Mouse (Mus musculus): ENCODE results near the gene Ttc30a1. TPM values are rescaled to one million over a fixed set of nuclear protein-coding genes. Genes with fewer than 3 reads are reported as not detected.

Ttc30a1 gene
- polyA plus RNA-seq, 1 experiment from 2014 or later = 8.4 TPM

DNA sequence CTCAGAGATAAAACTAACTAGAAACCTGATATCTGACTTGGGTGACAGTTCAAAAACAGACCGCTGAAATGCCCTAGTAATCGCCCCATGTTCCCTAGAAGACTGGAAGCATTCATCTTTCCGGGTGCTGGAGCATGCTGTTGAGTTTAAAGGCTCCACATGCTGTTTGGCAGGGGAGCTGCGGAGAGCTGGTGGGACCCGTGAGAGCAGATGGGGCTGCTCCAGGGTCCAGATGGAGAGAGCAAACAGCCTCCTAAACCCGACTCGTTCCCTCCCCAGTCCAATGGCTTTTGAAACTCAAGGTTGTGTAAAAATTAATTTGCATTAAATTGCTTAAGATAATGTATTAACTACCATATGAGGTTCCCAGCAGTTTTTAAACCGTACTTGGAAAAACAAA, 16.9 kb upstream of the Ttc30a1 start:
- Histone ChIP-seq H3K9ac (no peak overlapping the region), H3K9me3 (no peaks in the 10 kb centered on the region), H3K27me3 (no peaks in the 10 kb centered on the region), H3K4me3 (no peak overlapping the region), H3K27ac (no peak overlapping the region), H3K4me1 (peaks cover 3% of the 10 kb centered on the region; the same call in 1 of the 2 replicates), H3K36me3 (no peaks in the 10 kb centered on the region), H3K4me2 (no peak overlapping the region)
- WGBS = 27% methylated on average over 8 of the region's 8 CpGs
- ATAC-seq (ENCODE audit: insufficient number of reproducible peaks, insufficient read depth, low FRiP score, low TSS enrichment, low read depth) = no peak

GRCm38 (mm10) chr2:75997726-75998125, 16.0 kb upstream of the Ttc30a1 start:
- 41% methylated on average over 12 of the region's 12 CpGs for WGBS
- Histone ChIP-seq H3K9ac (no peak overlapping the region), H3K27me3 (no peaks in the 10 kb centered on the region), H3K9me3 (no peaks in the 10 kb centered on the region), H3K4me1 (peaks cover 3% of the 10 kb centered on the region; the same call in 1 of the 2 replicates), H3K4me3 (no peak overlapping the region), H3K4me2 (no peak overlapping the region), H3K36me3 (no peaks in the 10 kb centered on the region), H3K27ac (no peak overlapping the region)
- no peak for ATAC-seq (ENCODE audit: insufficient number of reproducible peaks, insufficient read depth, low FRiP score, low TSS enrichment, low read depth)

GRCm38 (mm10) chr2:75994841-75995240, 13.1 kb upstream of the Ttc30a1 start:
- Histone ChIP-seq H3K9ac (no peak overlapping the region), H3K36me3 (no peaks in the 10 kb centered on the region), H3K27ac (no peak overlapping the region), H3K4me1 (peaks cover 21% of the 10 kb centered on the region), H3K27me3 (no peaks in the 10 kb centered on the region), H3K4me2 (no peak overlapping the region), H3K9me3 (no peaks in the 10 kb centered on the region), H3K4me3 (no peak overlapping the region)
- ATAC-seq (ENCODE audit: insufficient number of reproducible peaks, insufficient read depth, low FRiP score, low TSS enrichment, low read depth) = no peak
- 94% methylated on average over 11 of the region's 11 CpGs for WGBS

DNA sequence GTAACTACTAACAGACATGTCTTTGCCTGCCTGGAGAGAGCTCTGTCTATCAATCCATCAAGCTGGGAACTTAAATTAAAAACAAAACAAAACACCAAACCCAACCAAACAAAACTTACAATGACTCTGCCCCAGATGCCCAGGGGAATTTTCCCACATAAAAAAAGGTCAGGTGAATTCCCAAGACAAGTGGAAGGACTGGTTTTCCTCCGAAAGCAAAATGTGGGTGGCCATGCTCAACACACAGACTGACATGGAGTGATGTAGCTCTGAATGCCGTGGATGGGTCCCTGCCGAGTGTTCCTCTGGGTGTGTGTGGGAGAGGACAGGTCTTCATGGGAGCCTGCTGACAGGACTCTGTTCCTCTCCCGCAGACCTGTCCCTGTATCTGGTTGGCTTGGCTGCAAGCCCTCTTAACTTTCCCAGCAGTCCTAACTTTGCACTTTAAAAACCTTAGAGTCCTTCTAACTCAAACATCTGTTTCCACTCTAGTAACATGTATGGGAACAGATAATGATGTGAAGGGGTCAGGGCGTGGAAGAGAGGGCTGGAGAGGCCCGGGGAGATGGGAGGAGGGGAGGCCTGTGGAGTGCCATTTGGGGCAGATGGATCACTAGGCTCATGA, 9.9 kb upstream of the Ttc30a1 start:
- Histone ChIP-seq H3K9me3 (no peaks in the 10 kb centered on the region), H3K4me3 (no peak overlapping the region), H3K36me3 (no peaks in the 10 kb centered on the region), H3K27ac (peak overlapping the region; percentile 78), H3K27me3 (no peaks in the 10 kb centered on the region), H3K4me2 (0 out of 2 replicates have a peak overlapping the region, but pooled peaks have one; percentile 14), H3K4me1 (peaks cover 39% of the 10 kb centered on the region), H3K9ac (no peak overlapping the region)
- ATAC-seq (ENCODE audit: insufficient number of reproducible peaks, insufficient read depth, low FRiP score, low TSS enrichment, low read depth) = no peak
- 5% methylated on average over 6 of the region's 6 CpGs for WGBS

DNA sequence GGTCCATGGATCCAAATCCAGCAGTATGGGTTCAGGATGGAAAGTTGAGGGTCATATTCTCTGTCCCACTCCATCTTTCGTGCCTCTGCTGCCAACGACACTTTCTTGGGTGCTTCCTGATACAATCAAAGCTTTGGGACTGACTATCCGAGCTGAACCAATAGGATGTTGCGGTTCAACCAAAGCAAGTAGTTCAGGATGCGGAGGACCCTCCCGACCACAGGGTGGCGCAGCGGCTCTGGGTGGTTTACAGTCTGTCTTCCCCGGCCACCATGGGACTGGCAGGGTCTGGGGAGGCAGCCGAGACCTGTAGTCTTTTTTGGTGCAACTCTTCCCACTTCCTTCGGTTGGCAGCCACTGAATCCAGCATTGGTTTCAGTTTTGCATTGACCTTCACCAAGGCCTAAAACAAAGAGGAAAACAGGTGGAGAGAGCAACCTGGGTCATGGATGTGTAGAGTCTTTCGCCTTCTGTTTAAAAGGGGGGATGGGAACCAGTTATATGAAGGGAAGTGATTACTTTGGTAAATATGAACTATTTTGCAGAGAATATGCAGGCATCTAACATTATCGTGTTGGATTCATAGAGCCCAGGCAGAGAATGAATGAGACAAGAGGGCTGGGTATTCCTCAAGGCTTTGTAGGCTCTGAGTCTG, 9.2 kb upstream of the Ttc30a1 start:
- WGBS = 40% methylated on average over 13 of the region's 13 CpGs
- no peaks in the 10 kb centered on the region for H3K9me3 ChIP-seq
- no peaks in the 10 kb centered on the region for H3K27me3 ChIP-seq
- no peak for ATAC-seq (ENCODE audit: insufficient number of reproducible peaks, insufficient read depth, low FRiP score, low TSS enrichment, low read depth)
- H3K4me2 ChIP-seq = peak overlapping the region; percentile 14; the same call in 1 of the 2 replicates
- H3K36me3 ChIP-seq = no peaks in the 10 kb centered on the region
- peak overlapping the region; percentile 3; the same call in 1 of the 2 replicates for H3K27ac ChIP-seq
- H3K9ac ChIP-seq = no peak overlapping the region
- peaks cover 39% of the 10 kb centered on the region for H3K4me1 ChIP-seq
- H3K4me3 ChIP-seq = no peak overlapping the region

GRCm38 (mm10) chr2:75989694-75990093, 7.9 kb upstream of the Ttc30a1 start:
- Histone ChIP-seq H3K4me2 (no peak overlapping the region), H3K4me3 (no peak overlapping the region), H3K27ac (peak overlapping the region; percentile 55; the same call in 1 of the 2 replicates), H3K4me1 (peaks cover 39% of the 10 kb centered on the region), H3K36me3 (no peaks in the 10 kb centered on the region), H3K27me3 (no peaks in the 10 kb centered on the region), H3K9me3 (no peaks in the 10 kb centered on the region), H3K9ac (no peak overlapping the region)
- 32% methylated on average over 4 of the region's 4 CpGs for WGBS
- ATAC-seq (ENCODE audit: insufficient number of reproducible peaks, insufficient read depth, low FRiP score, low TSS enrichment, low read depth) = no peak

- H3K4me2 ChIP-seq = peak overlapping the region; percentile 27; the same call in 1 of the 2 replicates
- no peaks in the 10 kb centered on the region for H3K27me3 ChIP-seq
- no peak overlapping the region for H3K4me3 ChIP-seq
- ATAC-seq (ENCODE audit: insufficient number of reproducible peaks, insufficient read depth, low FRiP score, low TSS enrichment, low read depth) = no peak
- H3K36me3 ChIP-seq = no peaks in the 10 kb centered on the region
- peaks cover 39% of the 10 kb centered on the region for H3K4me1 ChIP-seq
- WGBS = 26% methylated on average over 7 of the region's 7 CpGs
- H3K9me3 ChIP-seq = no peaks in the 10 kb centered on the region
- H3K9ac ChIP-seq = 0 out of 2 replicates have a peak overlapping the region, but pooled peaks have one; percentile 21
- peak overlapping the region; percentile 55 for H3K27ac ChIP-seq
These were observed 7.1 kb upstream of the Ttc30a1 start for GRCm38 (mm10) chr2:75988779-75989363.

- WGBS = 50% methylated on average over 4 of the region's 4 CpGs
- H3K4me3 ChIP-seq = no peak overlapping the region
- no peak for ATAC-seq (ENCODE audit: insufficient number of reproducible peaks, insufficient read depth, low FRiP score, low TSS enrichment, low read depth)
- peaks cover 39% of the 10 kb centered on the region for H3K4me1 ChIP-seq
- no peaks in the 10 kb centered on the region for H3K9me3 ChIP-seq
- no peak overlapping the region for H3K9ac ChIP-seq
- H3K36me3 ChIP-seq = no peaks in the 10 kb centered on the region
- no peaks in the 10 kb centered on the region for H3K27me3 ChIP-seq
- 0 out of 2 replicates have a peak overlapping the region, but pooled peaks have one; percentile 27 for H3K4me2 ChIP-seq
- H3K27ac ChIP-seq = peak overlapping the region; percentile 55; the same call in 1 of the 2 replicates
These were observed 6.6 kb upstream of the Ttc30a1 start for GRCm38 (mm10) chr2:75988378-75988777.

GRCm38 (mm10) chr2:75987739-75988138, 6.0 kb upstream of the Ttc30a1 start:
- H3K27ac ChIP-seq = no peak overlapping the region
- H3K9me3 ChIP-seq = no peaks in the 10 kb centered on the region
- H3K27me3 ChIP-seq = no peaks in the 10 kb centered on the region
- H3K36me3 ChIP-seq = no peaks in the 10 kb centered on the region
- 55% methylated on average over 9 of the region's 9 CpGs for WGBS
- H3K4me3 ChIP-seq = no peak overlapping the region
- no peak overlapping the region for H3K9ac ChIP-seq
- ATAC-seq (ENCODE audit: insufficient number of reproducible peaks, insufficient read depth, low FRiP score, low TSS enrichment, low read depth) = no peak
- H3K4me2 ChIP-seq = no peak overlapping the region
- H3K4me1 ChIP-seq = peaks cover 39% of the 10 kb centered on the region

DNA sequence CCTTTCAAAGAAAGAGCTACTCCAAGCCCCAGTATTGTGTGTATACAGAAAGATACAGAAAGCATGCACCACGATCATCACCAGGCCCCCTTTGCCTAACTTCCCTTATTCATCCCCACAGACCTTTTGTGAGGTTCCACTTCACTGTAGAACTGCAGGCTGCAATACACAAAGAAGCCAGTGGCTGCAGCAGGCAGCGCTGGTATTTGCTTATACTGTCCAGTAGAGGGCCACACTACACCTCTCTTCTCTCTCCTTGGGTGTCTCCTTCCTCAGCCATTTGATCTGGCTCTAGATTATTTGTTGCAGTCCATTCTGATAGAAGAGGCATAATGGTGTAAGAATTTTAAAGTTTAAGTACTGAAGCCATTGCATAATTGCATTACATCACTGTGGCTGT, 3.4 kb upstream of the Ttc30a1 start:
- no peak overlapping the region for H3K4me2 ChIP-seq
- ATAC-seq (ENCODE audit: insufficient number of reproducible peaks, insufficient read depth, low FRiP score, low TSS enrichment, low read depth) = peak; percentile 75
- 5% methylated on average over 2 of the region's 2 CpGs for WGBS
- no peaks in the 10 kb centered on the region for H3K9me3 ChIP-seq
- no peak overlapping the region for H3K9ac ChIP-seq
- H3K27me3 ChIP-seq = no peaks in the 10 kb centered on the region
- H3K4me3 ChIP-seq = no peak overlapping the region
- H3K4me1 ChIP-seq = peaks cover 20% of the 10 kb centered on the region
- no peak overlapping the region for H3K27ac ChIP-seq
- no peaks in the 10 kb centered on the region for H3K36me3 ChIP-seq

- Histone ChIP-seq H3K27ac (no peak overlapping the region), H3K9ac (no peak overlapping the region), H3K27me3 (no peaks in the 10 kb centered on the region), H3K9me3 (no peaks in the 10 kb centered on the region), H3K36me3 (no peaks in the 10 kb centered on the region), H3K4me3 (no peak overlapping the region), H3K4me1 (peaks cover 13% of the 10 kb centered on the region), H3K4me2 (no peak overlapping the region)
- WGBS = 74% methylated on average over 3 of the region's 3 CpGs
- no peak for ATAC-seq (ENCODE audit: insufficient number of reproducible peaks, insufficient read depth, low FRiP score, low TSS enrichment, low read depth)
These were observed 2.1 kb upstream of the Ttc30a1 start for GRCm38 (mm10) chr2:75983847-75984246.

- no peak overlapping the region for H3K4me3 ChIP-seq
- no peaks in the 10 kb centered on the region for H3K27me3 ChIP-seq
- no peaks in the 10 kb centered on the region for H3K9me3 ChIP-seq
- 95% methylated on average over 3 of the region's 3 CpGs for WGBS
- H3K9ac ChIP-seq = no peak overlapping the region
- peaks cover 5% of the 10 kb centered on the region for H3K4me1 ChIP-seq
- no peaks in the 10 kb centered on the region for H3K36me3 ChIP-seq
- no peak for ATAC-seq (ENCODE audit: insufficient number of reproducible peaks, insufficient read depth, low FRiP score, low TSS enrichment, low read depth)
- no peak overlapping the region for H3K27ac ChIP-seq
- no peak overlapping the region for H3K4me2 ChIP-seq
These were observed 1.3 kb upstream of the Ttc30a1 start for GRCm38 (mm10) chr2:75983091-75983490.

Data from embryonic facial prominence, embryonic 13.5 days (tissue).